Mouse (Mus musculus): ENCODE results near the gene 4933428G20Rik.

GRCm38 (mm10) chr11:97505784-97506183, 5.6 kb upstream of the 4933428G20Rik start:
- no peak for TF ChIP-seq CTCF (IDR thresholded peaks at IDR 0.05)
- TF ChIP-seq EP300 (IDR thresholded peaks at IDR 0.05): no peak

Measured in lung, postnatal 0 days (tissue).